Mouse (Mus musculus): ENCODE data around the gene Ace.
A peak's percentile ranks its signal among the peaks of the same experiment; 100 is the strongest.
"Not testable (repeated sequence)": the region's sequence is repeated elsewhere in the genome, so short reads cannot be mapped to it uniquely, and the experiment has no call there.

Ace gene

GRCm38 (mm10) chr11:105994375-105994774 is 26.6 kb downstream of the Ace start, which contains the start of gene Ace3:
Gene Ace3, plus strand, starts transcription at chr11:105994675.
- DNase-seq (ENCODE audit: low spot score), result no peak

- no peak for DNase-seq (ENCODE audit: low spot score)
These were observed 32.3 kb downstream of the Ace start for GRCm38 (mm10) chr11:106000062-106000461.

GRCm38 (mm10) chr11:106001718-106002117 is 34.0 kb downstream of the Ace start:
- no peak for DNase-seq (ENCODE audit: low spot score)

GRCm38 (mm10) chr11:106004576-106004975 is 36.8 kb downstream of the Ace start:
- no peak for DNase-seq (ENCODE audit: low spot score)

GRCm38 (mm10) chr11:106005970-106006369 is 38.2 kb downstream of the Ace start:
- DNase-seq (ENCODE audit: low spot score), result no peak

- DNase-seq (ENCODE audit: low spot score), result peak; percentile 21
These were observed 40.1 kb downstream of the Ace start, which contains the start of gene Kcnh6 for GRCm38 (mm10) chr11:106007821-106008220. Gene Kcnh6, plus strand, starts transcription at chr11:106008124.

- no peak for DNase-seq (ENCODE audit: low spot score)
These were observed 45.0 kb downstream of the Ace start for GRCm38 (mm10) chr11:106012711-106013110.

- no peak for DNase-seq (ENCODE audit: low spot score)
These were observed 45.9 kb downstream of the Ace start for GRCm38 (mm10) chr11:106013556-106014225.

GRCm38 (mm10) chr11:106016440-106016839 is 48.7 kb downstream of the Ace start:
- no peak for DNase-seq (ENCODE audit: low spot score)

GRCm38 (mm10) chr11:106020051-106020763 is 52.5 kb downstream of the Ace start:
- DNase-seq (ENCODE audit: low spot score), result no peak

GRCm38 (mm10) chr11:106025774-106026173 is 58.0 kb downstream of the Ace start:
- no peak for DNase-seq (ENCODE audit: low spot score)

GRCm38 (mm10) chr11:106026465-106027151 is 58.9 kb downstream of the Ace start:
- peak; percentile 36 for DNase-seq (ENCODE audit: low spot score)

GRCm38 (mm10) chr11:106027607-106028006 is 59.9 kb downstream of the Ace start:
- no peak for DNase-seq (ENCODE audit: low spot score)

- not testable (repeated sequence) for DNase-seq (ENCODE audit: low spot score)
These were observed 64.3 kb downstream of the Ace start for GRCm38 (mm10) chr11:106032074-106032473.

- DNase-seq (ENCODE audit: low spot score), result peak; percentile 50
These were observed 65.8 kb downstream of the Ace start for GRCm38 (mm10) chr11:106033491-106033919.

- no peak for DNase-seq (ENCODE audit: low spot score)
These were observed 67.2 kb downstream of the Ace start for GRCm38 (mm10) chr11:106034986-106035385.

- DNase-seq (ENCODE audit: low spot score), result peak; percentile 99
These were observed 69.0 kb downstream of the Ace start, which contains the start of gene Dcaf7 for GRCm38 (mm10) chr11:106036548-106037417. Gene Dcaf7, plus strand, starts transcription at chr11:106036872.

- DNase-seq (ENCODE audit: low spot score), result no peak
These were observed 69.6 kb downstream of the Ace start for GRCm38 (mm10) chr11:106037418-106037751.
